Mouse (Mus musculus) T-helper 17 cell (primary cell): Measurements from ENCODE around the gene Lrp1.

Experiments used
- in situ Hi-C, 2 experiments: fragments of 300-600 bp; cut with MboI, MseI; formaldehyde crosslinking; loops; 1 replicate in 1 of 2; 2 replicates in 1 of 2; pipeline ENCODE4 v1.15.1; 2025; ENCODE audit warnings: high pct_unique_total_duplicates in 2 of 2

The Lrp1 gene

GRCm38 (mm10) chr10:127619119-127619721, 1.7 kb downstream of the Lrp1 start:
- in situ Hi-C loops: no loop called here

DNA sequence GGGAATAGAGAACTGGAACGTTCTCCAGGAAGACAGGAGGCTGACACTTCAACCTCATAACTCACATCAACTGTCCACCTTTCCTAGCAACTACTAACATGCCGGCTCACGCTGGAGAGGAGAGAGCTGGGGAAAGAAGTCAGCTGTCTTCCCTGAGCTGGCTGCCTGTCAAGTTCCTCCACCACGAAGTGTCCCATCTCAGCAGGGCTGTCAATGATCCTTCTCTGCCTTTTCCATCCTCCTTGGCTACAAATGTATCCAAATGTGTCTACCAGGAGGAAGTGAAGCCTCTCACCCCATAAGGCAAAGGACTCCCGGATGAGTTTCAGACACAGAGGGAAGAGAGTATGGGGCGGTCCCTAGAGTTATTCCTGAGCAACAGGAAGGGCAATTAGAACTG, 2.8 kb downstream of the Lrp1 start:
- in situ Hi-C loops: no loop called here

- in situ Hi-C loops: no loop called here
Measured at GRCm38 (mm10) chr10:127617294-127617693, 3.7 kb downstream of the Lrp1 start.

GRCm38 (mm10) chr10:127616261-127616679, 4.7 kb downstream of the Lrp1 start:
- in situ Hi-C loops: no loop called here

DNA sequence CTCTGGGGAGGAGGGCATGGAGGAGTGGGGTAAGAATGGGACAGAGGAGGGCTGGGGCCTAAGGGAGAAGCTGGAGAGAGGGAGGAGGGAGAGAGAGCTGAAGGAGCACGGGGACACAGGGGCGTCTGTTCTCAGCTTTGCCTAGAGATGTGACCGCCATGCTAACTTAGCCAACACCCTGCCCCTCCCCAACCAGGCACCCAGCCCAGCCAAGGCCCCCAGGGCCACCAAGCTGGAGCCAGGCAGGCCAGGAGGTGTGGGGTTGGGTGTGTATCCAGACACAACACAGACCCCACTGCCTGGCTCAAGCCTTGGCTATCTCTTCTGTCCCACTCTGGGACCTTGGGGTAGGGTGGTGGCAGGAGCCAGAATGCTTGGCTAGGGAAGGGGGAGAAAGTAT, 5.4 kb downstream of the Lrp1 start:
- in situ Hi-C loops: no loop called here

- in situ Hi-C loops: no loop called here
Measured at GRCm38 (mm10) chr10:127615034-127615374, 5.9 kb downstream of the Lrp1 start.

DNA sequence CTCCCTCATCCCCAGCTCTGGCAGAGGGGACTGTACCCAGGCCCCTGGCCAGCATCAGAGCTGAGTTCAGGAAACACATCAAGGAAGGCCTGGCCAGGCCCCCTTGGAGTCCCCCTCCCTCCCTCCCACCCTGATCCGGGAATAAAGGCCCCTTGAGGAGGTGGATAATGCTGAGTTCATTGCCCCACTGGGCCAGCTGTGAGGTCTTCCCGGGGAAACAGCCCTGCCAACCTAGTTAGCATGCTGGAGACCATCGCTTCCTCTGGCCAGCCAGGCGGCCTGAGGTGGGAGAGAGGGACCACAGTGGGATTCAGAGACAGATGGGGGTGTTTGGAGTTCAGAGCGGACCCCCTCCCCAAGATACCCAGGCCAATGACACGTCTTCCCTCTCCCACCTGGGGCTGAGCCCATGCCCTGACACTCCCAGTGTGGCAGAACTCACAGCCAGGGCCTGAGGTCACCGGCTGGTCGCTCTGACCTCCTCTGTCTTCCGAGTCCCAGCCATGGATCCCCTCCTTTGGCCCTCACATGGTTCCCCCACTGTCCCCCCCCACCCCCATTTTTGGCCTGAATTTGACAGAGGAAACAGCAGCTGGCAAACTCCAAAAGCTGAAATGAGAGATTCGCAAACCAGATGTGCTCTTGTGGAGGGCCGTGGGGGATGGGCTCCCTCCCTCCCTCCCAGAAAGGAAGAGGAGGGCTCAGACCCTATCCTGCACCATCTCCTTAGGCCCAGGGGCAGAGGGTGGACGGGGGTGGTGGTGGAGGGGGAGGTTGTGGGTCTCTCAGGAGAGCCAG, 6.5 kb downstream of the Lrp1 start:
- in situ Hi-C loops: no loop called here

DNA sequence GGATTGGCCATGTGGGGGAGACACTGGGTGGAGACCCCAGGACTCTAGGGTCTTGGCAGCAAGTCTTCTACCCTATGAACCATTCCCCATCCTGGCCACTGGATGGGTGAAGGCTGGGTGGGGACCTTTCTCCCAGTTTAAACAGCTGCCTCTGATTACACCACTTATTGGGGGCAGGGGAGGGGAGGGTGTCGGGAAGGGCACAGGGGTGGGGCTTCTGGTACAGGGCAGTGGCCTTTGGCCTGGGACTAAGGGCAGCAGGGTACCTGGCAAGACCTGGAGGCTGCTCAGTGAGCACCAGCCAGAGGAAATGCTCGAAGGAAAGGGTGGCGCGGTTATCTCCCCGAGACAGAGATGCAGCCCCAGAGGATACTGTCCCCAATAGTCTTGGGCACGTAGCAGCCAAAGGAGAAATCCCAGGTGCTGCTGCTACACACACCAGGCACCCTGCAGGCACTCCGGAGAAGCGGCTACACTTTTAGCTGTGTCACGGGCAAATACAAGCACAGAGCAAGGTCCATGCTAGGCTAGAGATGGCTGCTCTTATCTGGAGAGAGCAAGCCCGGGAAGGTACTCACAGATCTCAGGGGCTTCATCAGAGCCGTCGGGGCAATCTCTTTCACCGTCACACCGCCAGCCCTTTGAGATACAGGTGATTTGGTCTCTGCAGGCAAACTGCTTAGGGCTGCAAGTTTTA, 8.7 kb downstream of the Lrp1 start:
- in situ Hi-C loops: no loop called here

DNA sequence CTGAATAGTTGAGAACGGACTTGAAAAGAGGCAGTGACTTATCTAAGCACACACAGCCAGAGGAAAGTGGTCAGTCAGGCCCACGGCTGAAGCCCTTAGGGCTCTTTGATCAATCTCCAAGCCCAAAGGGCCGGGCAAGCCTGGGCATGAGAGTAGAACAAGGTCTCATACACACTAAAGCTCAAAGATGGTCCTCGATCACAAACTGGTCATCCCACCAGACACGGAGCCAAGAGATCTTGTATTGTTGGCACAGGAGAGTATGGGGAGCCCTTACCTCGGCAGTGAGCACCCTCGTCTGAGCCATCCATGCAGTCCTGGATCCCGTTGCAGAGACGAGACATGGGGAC, 10.9 kb downstream of the Lrp1 start:
- in situ Hi-C loops: no loop called here

- in situ Hi-C loops: no loop called here
Measured at GRCm38 (mm10) chr10:127609415-127610065, 11.4 kb downstream of the Lrp1 start.

DNA sequence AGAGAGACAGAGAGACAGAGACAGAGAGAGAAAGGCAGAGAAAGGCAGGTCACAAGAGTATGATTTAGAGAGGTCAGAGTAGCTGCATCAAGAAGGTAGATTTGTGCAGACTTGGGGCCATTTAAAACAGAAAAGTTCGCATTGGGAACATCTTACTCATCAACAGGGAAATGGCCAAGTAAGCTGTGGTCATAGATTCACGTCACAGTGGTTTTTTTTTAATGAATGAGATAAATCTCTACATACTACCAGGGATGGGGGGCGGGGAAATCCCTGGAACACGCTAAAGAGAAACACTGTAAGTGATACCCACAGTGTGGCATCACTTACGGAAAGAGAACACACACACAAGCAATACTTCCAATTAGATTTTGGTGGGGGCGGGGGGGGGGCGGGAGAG, 13.9 kb downstream of the Lrp1 start:
- in situ Hi-C loops: no loop called here

DNA sequence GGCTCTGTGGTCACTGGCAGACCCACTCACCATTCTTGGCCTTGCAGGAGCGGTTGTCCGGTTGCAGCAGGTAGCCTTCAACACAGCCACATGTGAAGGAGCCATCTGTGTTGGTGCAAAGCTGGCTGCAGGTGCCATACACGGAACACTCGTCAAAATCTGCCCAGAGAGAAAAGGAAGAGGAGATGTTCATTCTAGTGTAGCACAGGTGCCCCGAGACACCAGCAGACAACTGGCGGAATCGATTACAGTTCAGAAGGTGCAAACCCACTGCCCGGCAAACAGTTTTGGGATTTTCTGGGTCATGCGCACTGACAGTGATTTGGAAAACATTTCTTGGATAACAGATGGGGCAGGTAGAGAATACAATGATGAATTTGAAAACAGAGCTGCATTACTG, 15.2 kb downstream of the Lrp1 start:
- in situ Hi-C loops: no loop called here

- in situ Hi-C loops: no loop called here
Measured at GRCm38 (mm10) chr10:127605251-127605547, 15.7 kb downstream of the Lrp1 start.

GRCm38 (mm10) chr10:127604465-127605250, 16.3 kb downstream of the Lrp1 start:
- in situ Hi-C loops: no loop called here

GRCm38 (mm10) chr10:127603437-127604371, 17.2 kb downstream of the Lrp1 start:
- in situ Hi-C loops: no loop called here

DNA sequence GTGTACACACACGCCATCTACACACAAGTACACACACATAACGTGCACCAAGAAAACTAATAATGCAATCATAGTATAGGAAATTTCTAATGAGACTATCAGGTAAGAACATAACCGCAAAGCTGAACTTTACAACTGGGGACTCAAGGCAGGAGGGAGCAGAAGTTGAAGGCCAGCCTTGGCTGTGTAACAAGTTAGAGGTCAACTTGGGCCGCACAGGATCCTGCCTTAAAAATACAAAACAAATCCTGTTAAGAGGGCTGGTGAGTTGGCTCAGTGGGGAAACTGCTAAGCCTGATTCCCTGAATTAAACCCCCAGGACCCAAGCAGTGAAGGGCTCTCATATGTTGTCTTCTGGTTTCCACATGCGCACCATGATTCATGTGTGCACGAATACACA, 18.8 kb downstream of the Lrp1 start:
- in situ Hi-C loops: no loop called here

DNA sequence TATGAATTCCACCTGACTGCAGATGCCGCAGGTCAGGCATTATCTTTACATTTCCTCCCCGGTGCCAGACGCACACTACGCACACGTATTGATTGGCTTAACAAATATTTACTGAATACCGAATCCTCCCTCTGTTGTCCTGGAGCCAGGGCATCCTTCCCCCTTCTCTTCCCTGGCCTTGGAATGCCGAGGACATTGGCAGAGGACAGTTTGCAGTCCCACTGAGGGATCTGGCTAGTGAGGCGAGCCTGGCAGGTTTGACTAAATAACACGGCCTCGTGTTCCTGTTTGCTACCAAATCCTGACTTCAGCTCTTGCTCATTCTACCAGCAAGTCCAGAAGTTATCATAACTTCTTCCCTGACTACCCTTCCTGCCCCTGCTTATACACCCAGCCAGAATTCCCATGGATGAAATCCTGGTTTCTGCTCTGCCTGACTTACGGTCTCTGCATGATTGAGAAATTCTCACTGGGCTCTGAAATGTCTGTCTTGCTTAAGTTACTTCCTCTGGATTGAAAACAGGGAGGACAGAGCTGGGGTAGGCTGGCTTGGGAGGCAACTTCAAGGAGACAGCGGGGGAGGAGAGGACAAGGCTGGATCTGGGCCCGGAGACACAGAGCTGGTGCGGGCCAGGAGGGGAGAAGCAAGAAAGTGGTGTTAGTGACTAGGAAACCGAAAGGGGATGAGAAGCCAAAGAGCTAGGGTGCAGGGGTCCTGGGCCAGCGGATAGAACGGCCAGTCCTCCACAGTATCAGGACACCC, 21.0 kb downstream of the Lrp1 start:
- in situ Hi-C loops: no loop called here

- in situ Hi-C loops: no loop called here
Measured at GRCm38 (mm10) chr10:127599252-127599651, 21.7 kb downstream of the Lrp1 start.

DNA sequence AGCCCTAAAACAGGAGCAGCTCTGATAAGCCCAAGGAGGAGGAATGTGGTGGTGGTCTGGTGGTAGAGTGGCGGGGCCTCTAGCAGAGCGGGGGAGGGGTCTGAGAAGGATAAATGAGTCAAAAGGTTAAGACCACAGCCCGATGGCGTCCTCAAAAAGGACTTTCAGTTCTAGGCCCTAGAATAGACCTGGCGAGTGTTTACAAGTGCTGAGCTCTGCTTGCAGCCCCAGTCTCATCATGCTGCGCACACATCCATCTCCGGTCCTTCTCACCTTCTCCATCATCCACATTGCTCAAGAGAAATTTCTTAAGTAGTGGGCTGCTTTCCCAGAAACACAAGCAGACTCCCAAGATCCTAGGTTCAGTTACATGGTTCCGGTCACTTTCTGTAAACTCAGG, 22.3 kb downstream of the Lrp1 start:
- in situ Hi-C loops: no loop called here

GRCm38 (mm10) chr10:127597311-127597901, 23.5 kb downstream of the Lrp1 start:
- in situ Hi-C loops: no loop called here
